8 mouse cellular contexts compared by ENCODE assay signal in genomic region chr1:173349946-173350345, GRCm38 (mm10). TPM values are rescaled to one million over a fixed set of nuclear protein-coding genes. Genes with fewer than 3 reads are reported as not detected.
DNase-seq lines count a peak whose midpoint lies in the region; ATAC-seq and TF ChIP-seq lines count a peak whose summit lies in the region.

No protein-coding gene starts in this region.

- H3K36me3 ChIP-seq in thymus, adult 2 months (ENCODE audit: control insufficient read depth, insufficient read depth, low read length): no peaks in the 10 kb centered on the region
- H3K36me3 ChIP-seq in heart, embryonic 13.5 days: no peaks in the 10 kb centered on the region
- H3K36me3 ChIP-seq in kidney, postnatal 0 days (ENCODE audit: insufficient read depth, low read length): no peaks in the 10 kb centered on the region

- ATAC-seq in heart, embryonic 13.5 days (ENCODE audit: extremely low read depth, insufficient number of reproducible peaks, low FRiP score, low TSS enrichment): peak; percentile 61; the same call in 1 of the 2 replicates
- ATAC-seq in kidney, postnatal 0 days (replicated peaks; ENCODE audit: low FRiP score, low read depth): peak; percentile 75
- ATAC-seq in megakaryocyte progenitor cell, adult 5-6 weeks (replicated peaks; ENCODE audit: poor library complexity): peak; percentile 93

- H3K4me3 ChIP-seq in thymus, adult 2 months (ENCODE audit: control insufficient read depth, insufficient read depth, low read length): no peak overlapping the region
- peak overlapping the region; percentile 42 for H3K4me3 ChIP-seq in heart, embryonic 13.5 days
- H3K4me3 ChIP-seq in kidney, postnatal 0 days (replicated peaks; ENCODE audit: low read depth, low read length): no peak overlapping the region

- H3K9me3 ChIP-seq in heart, embryonic 13.5 days: no peaks in the 10 kb centered on the region
- no peaks in the 10 kb centered on the region for H3K9me3 ChIP-seq in kidney, postnatal 0 days (replicated peaks; ENCODE audit: low read length)

- peak; percentile 11 for DNase-seq in thymus, adult 2 months
- no peak for DNase-seq in thymus, postnatal 10 days (ENCODE audit: low spot score in 2 of 2)
- DNase-seq in embryo, embryonic 11 days: peak; percentile 83
- peak; percentile 42 for DNase-seq in kidney, postnatal 0 days (ENCODE audit: low spot score)
- DNase-seq in spleen, postnatal 36 days (ENCODE audit: low spot score in 2 of 2): peak; percentile 40 to 54
- DNase-seq in right cerebral cortex, postnatal 36 days (ENCODE audit: low spot score in 2 of 2): no peak

- TF ChIP-seq CTCF in thymus, adult 2 months (IDR thresholded peaks at IDR 0.05; ENCODE audit: borderline replicate concordance, control insufficient read depth, extremely low read depth, insufficient read depth, low read length, poor library complexity): no peak
- no peak for TF ChIP-seq CTCF in kidney, postnatal 0 days (IDR thresholded peaks at IDR 0.05; ENCODE audit: low read depth)

- H3K27me3 ChIP-seq in thymus, adult 2 months (ENCODE audit: control insufficient read depth, insufficient read depth, low read length): no peaks in the 10 kb centered on the region
- H3K27me3 ChIP-seq in heart, embryonic 13.5 days (replicated peaks): no peaks in the 10 kb centered on the region
- H3K27me3 ChIP-seq in kidney, postnatal 0 days (ENCODE audit: insufficient read depth, low read length): no peaks in the 10 kb centered on the region

- H3K4me2 ChIP-seq in heart, embryonic 13.5 days: peak overlapping the region; percentile 68
- H3K4me2 ChIP-seq in kidney, postnatal 0 days (ENCODE audit: low read length): peak overlapping the region; percentile 34; the same call in 1 of the 2 replicates

- WGBS in thymus, adult 2 months: 9% methylated on average over 6 of the region's 6 CpGs
- WGBS in heart, embryonic 13.5 days: 4% methylated on average over 6 of the region's 6 CpGs
- WGBS in kidney, postnatal 0 days: 5% methylated on average over 6 of the region's 6 CpGs

- H3K27ac ChIP-seq in thymus, adult 2 months (ENCODE audit: control insufficient read depth, insufficient read depth, low read length): no peak overlapping the region
- no peak overlapping the region for H3K27ac ChIP-seq in heart, embryonic 13.5 days (replicated peaks)
- no peak overlapping the region for H3K27ac ChIP-seq in kidney, postnatal 0 days

- no peaks in the 10 kb centered on the region for H3K4me1 ChIP-seq in thymus, adult 2 months (replicated peaks; ENCODE audit: control insufficient read depth, insufficient read depth, low read length)
- H3K4me1 ChIP-seq in heart, embryonic 13.5 days: peaks cover 18% of the 10 kb centered on the region
- 0 out of 2 replicates have a peak, but pooled peaks cover 3% of the 10 kb centered on the region for H3K4me1 ChIP-seq in kidney, postnatal 0 days (replicated peaks; ENCODE audit: insufficient read depth, low read length)

- no peak for TF ChIP-seq POLR2A in thymus, adult 2 months (IDR thresholded peaks at IDR 0.05; ENCODE audit: control insufficient read depth, extremely low read depth, insufficient read depth, low read length, poor library complexity)

- H3K9ac ChIP-seq in heart, embryonic 13.5 days: peak overlapping the region; percentile 66
- no peak overlapping the region for H3K9ac ChIP-seq in kidney, postnatal 0 days (ENCODE audit: low read depth, low read length)

RNA-seq across cellular contexts. Expression of gene Aim2, which starts 0.7 kb away (rescaled TPM):
- polyA plus RNA-seq in thymus, adult 2 months (2012; rRNA removed): 6.5 and 7.4 TPM in 2 replicates
- 1.4 and 2.3 TPM in 2 replicates for polyA plus RNA-seq in heart, embryonic 13.5 days (2015; fragmentation: Nextera tagmentation; extraction: Ambion mirVana)
- 2.9 and 3.5 TPM in 2 replicates for polyA plus RNA-seq in kidney, postnatal 0 days (2015; fragmentation: Nextera tagmentation; extraction: Ambion mirVana)
- 56.5 and 62.8 TPM in 2 replicates for total RNA-seq in megakaryocyte progenitor cell, adult 5-6 weeks (2015)
- total RNA-seq in megakaryocyte progenitor cell, adult 5-6 weeks (2017): 65.3 and 67.4 TPM in 2 replicates

RNA-seq across cellular contexts. Expression of gene Ackr1, which starts 16.4 kb away (rescaled TPM):
- 6.6 and 8.7 TPM in 2 replicates for polyA plus RNA-seq in thymus, adult 2 months (2012; rRNA removed)
- polyA plus RNA-seq in heart, embryonic 13.5 days (2015; fragmentation: Nextera tagmentation; extraction: Ambion mirVana): 2.1 and 2.9 TPM in 2 replicates
- 0.13 and 0.15 TPM in 2 replicates for polyA plus RNA-seq in kidney, postnatal 0 days (2015; fragmentation: Nextera tagmentation; extraction: Ambion mirVana)
- total RNA-seq in megakaryocyte progenitor cell, adult 5-6 weeks (2015): not detected in 2 replicates
- total RNA-seq in megakaryocyte progenitor cell, adult 5-6 weeks (2017): not detected in 2 replicates

RNA-seq across cellular contexts. Expression of gene Cadm3, which starts 17.5 kb away (rescaled TPM):
- 5.9 and 6.8 TPM in 2 replicates for polyA plus RNA-seq in thymus, adult 2 months (2012; rRNA removed)
- 0.31 and 0.71 TPM in 2 replicates for polyA plus RNA-seq in heart, embryonic 13.5 days (2015; fragmentation: Nextera tagmentation; extraction: Ambion mirVana)
- polyA plus RNA-seq in kidney, postnatal 0 days (2015; fragmentation: Nextera tagmentation; extraction: Ambion mirVana): 0.28 and 0.41 TPM in 2 replicates
- 0.22 TPM in 1 of 2 replicates, not detected in the other for total RNA-seq in megakaryocyte progenitor cell, adult 5-6 weeks (2015)
- total RNA-seq in megakaryocyte progenitor cell, adult 5-6 weeks (2017): 0.14 TPM in 1 of 2 replicates, not detected in the other

Comparison
In these comparisons a context has a peak if more than half of its experiments do, and no peak if none do; other contexts are left out.
1. DNase-seq: peak in thymus, adult 2 months (single experiment), embryo, embryonic 11 days (single experiment), kidney, postnatal 0 days (single experiment) and spleen, postnatal 36 days (2 of 2); none in thymus, postnatal 10 days (0 of 2) and right cerebral cortex, postnatal 36 days (0 of 2).
2. Peak in every context shown above with its lines, with median percentiles within 50 percentile points of each other: ATAC-seq.